Mouse (Mus musculus) limb, embryonic 10.5 days (tissue): Measurements from ENCODE around the gene Fam53b. TPM values are rescaled to one million over a fixed set of nuclear protein-coding genes. Genes with fewer than 3 reads are reported as not detected.
A peak's percentile ranks its signal among the peaks of the same experiment; 100 is the strongest.

Source experiments
- DNase-seq: peaks from one replicate; pipeline ENCODE4 v3.0.0-alpha.2; 2017; ENCODE audit warnings: low spot score
- H3K27ac ChIP-seq: fragments of 300-500 bp; sonication (generic); 2 replicates; pipeline ENCODE4 v1.5.1; 2016; ENCODE audit warnings: mild to moderate bottlenecking
- H3K27me3 ChIP-seq: fragments of 300-500 bp; sonication (generic); 2 replicates; pipeline ENCODE4 v1.6.1; 2016; ENCODE audit warnings: low read depth, mild to moderate bottlenecking; ENCODE audit not compliant: poor library complexity, severe bottlenecking
- H3K36me3 ChIP-seq: fragments of 300-500 bp; sonication (generic); 2 replicates; pipeline ENCODE4 v1.6.1; 2016; ENCODE audit warnings: mild to moderate bottlenecking, moderate library complexity
- H3K4me1 ChIP-seq: fragments of 300-500 bp; sonication (generic); 2 replicates; pipeline ENCODE4 v1.6.1; 2016
- H3K4me3 ChIP-seq: fragments of 300-500 bp; sonication (generic); 2 replicates; pipeline ENCODE4 v1.5.1; 2016; ENCODE audit warnings: mild to moderate bottlenecking, moderate library complexity
- H3K9me3 ChIP-seq: fragments of 300-500 bp; sonication (generic); replicated peaks from 2 replicates; pipeline ENCODE4 v1.6.1; 2016; ENCODE audit warnings: mild to moderate bottlenecking
- WGBS: fragments of 180-500 bp; shearing (Covaris S2); methylation state at CpG from one replicate; pipeline ENCODE4 v1.1.7; 2016; 5-methylcytosine and 5-hydroxymethylcytosine counted together
- polyA plus RNA-seq: library from polyadenylated mRNA; unstranded; fragments of >200 nt; fragmentation: Nextera tagmentation; extraction: Ambion mirVana; gene quantifications from 2 replicates; pipeline ENCODE4 v1.2.1, GENCODE M21; 2016

The Fam53b gene
- polyA plus RNA-seq, 1 experiment from 2014 or later: 32.7 TPM

- no peak for DNase-seq
- 77% methylated on average over 6 of the region's 6 CpGs for WGBS
- Histone ChIP-seq H3K36me3 (peaks cover 36% of the 10 kb centered on the region), H3K4me1 (peaks cover 26% of the 10 kb centered on the region), H3K27me3 (no peaks in the 10 kb centered on the region), H3K4me3 (no peak overlapping the region), H3K9me3 (no peaks in the 10 kb centered on the region), H3K27ac (no peak overlapping the region)
These were observed 81.4 kb downstream of the Fam53b start for GRCm38 (mm10) chr7:132732136-132732789.

- peaks cover 35% of the 10 kb centered on the region for H3K36me3 ChIP-seq
- 83% methylated on average over 6 of the region's 6 CpGs for WGBS
- H3K27ac ChIP-seq: no peak overlapping the region
- H3K4me1 ChIP-seq: peaks cover 26% of the 10 kb centered on the region
- no peaks in the 10 kb centered on the region for H3K9me3 ChIP-seq
- H3K4me3 ChIP-seq: no peak overlapping the region
- no peaks in the 10 kb centered on the region for H3K27me3 ChIP-seq
- DNase-seq: no peak
These were observed 82.1 kb downstream of the Fam53b start for GRCm38 (mm10) chr7:132731558-132731957.

DNA sequence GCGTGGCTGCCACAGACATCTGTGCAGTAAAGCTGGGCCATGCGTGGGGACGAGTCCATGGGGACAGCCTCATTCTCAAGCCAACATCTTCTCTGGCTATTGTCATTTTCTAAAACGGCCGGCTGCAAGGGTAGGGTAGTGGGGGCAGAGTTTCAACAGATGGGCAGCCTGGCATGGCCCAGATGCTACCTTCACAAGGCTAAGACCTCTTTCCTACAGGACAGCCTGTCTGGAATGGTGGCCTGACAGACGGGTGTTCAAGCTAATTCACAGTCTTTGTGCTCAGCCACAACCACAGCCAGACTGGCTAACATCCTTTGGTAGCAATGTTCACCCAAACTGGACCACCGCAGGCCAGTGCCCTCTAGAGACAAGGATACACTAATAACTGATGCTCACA, 83.2 kb downstream of the Fam53b start:
- DNase-seq: no peak
- H3K36me3 ChIP-seq: peaks cover 31% of the 10 kb centered on the region
- no peaks in the 10 kb centered on the region for H3K27me3 ChIP-seq
- H3K4me1 ChIP-seq: peaks cover 15% of the 10 kb centered on the region
- no peak overlapping the region for H3K27ac ChIP-seq
- WGBS: 91% methylated on average over 7 of the region's 7 CpGs
- no peak overlapping the region for H3K4me3 ChIP-seq
- no peaks in the 10 kb centered on the region for H3K9me3 ChIP-seq

DNA sequence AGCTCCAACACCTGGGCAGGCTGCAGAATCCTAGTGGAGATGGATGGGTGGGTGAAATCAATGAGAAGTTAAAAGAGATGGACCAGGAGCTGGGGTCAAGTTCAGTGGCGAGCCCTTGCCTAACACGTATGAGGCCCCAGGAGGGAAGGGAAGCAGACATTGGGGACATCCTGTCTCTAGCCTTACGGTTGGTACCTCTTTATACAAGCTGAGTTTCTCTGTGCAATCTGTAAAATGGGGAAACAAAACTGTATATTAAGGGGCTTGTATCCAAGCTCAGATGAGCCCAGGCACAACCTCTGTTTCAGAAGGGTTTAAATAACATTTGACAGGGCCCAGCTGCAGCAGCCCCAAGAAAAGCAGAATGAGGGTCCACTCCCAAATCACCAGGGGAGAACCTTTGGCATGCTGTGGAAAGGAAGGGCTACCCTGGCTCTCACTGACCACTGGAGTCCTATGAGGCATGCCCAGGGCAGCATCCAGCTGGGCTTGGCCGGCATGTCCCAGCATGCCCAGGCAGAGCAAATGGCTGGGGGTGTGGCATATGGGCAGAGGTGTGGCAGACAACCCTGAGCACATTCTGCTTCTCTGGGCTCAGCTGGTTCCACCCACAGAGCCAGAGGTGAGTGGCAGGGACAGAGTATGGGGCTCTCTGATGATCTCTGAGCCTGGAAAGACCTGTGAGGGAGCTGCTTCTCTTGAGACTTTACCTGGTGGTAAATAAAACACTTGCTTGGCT, 84.4 kb downstream of the Fam53b start:
- 0 out of 2 replicates have a peak overlapping the region, but pooled peaks have one; percentile 42 for H3K27ac ChIP-seq
- no peaks in the 10 kb centered on the region for H3K9me3 ChIP-seq
- H3K36me3 ChIP-seq: peaks cover 35% of the 10 kb centered on the region
- DNase-seq: no peak
- H3K4me1 ChIP-seq: peaks cover 11% of the 10 kb centered on the region
- WGBS: 72% methylated on average over 4 of the region's 4 CpGs
- H3K4me3 ChIP-seq: no peak overlapping the region
- no peaks in the 10 kb centered on the region for H3K27me3 ChIP-seq

DNA sequence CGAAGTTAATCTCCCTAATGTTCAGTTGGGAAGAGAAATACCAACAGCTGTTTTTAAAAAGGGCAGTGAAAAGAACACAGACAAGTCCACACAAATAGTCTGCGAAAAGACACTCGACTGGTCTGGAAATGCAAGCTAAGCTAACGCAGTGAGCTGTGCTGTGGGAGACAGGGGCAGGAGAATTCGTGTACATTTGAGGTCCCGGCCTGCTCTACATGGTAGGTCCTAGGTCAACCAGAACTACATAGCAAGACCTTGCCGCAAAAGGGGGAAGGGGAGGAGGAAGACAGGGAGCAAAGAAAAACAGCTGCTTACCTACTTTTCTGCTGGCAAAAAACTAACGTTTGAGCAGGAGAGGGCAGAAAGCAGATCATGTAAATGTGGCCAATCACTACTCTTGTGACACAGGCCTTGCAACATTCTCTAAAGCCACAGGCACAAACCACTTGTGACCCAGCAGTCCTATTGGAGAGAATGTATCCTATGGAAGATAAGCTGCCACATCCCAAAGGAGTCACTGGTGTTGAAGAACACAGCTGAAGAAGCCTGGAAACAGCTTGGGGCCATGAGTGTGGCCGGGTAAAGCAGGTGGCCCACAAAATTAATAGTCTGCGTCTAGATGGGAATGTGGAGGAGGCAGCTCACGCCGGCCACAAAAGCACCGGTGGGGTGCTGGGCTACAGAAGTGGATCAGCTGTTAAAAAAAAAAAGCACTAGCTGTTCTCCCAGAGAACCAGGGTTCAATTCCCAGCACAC, 87.4 kb downstream of the Fam53b start:
- peaks cover 32% of the 10 kb centered on the region for H3K36me3 ChIP-seq
- 88% methylated on average over 13 of the region's 13 CpGs for WGBS
- no peak overlapping the region for H3K27ac ChIP-seq
- no peaks in the 10 kb centered on the region for H3K27me3 ChIP-seq
- H3K4me3 ChIP-seq: no peak overlapping the region
- no peak for DNase-seq
- peaks cover 5% of the 10 kb centered on the region; the same call in 1 of the 2 replicates for H3K4me1 ChIP-seq
- H3K9me3 ChIP-seq: no peaks in the 10 kb centered on the region

- H3K36me3 ChIP-seq: peaks cover 31% of the 10 kb centered on the region
- no peaks in the 10 kb centered on the region for H3K9me3 ChIP-seq
- no peak for DNase-seq
- no peaks in the 10 kb centered on the region for H3K27me3 ChIP-seq
- H3K4me1 ChIP-seq: 0 out of 2 replicates have a peak, but pooled peaks cover 5% of the 10 kb centered on the region
- WGBS: 90% methylated on average over 5 of the region's 5 CpGs
- H3K4me3 ChIP-seq: no peak overlapping the region
- H3K27ac ChIP-seq: no peak overlapping the region; the same call in 1 of the 2 replicates
These were observed 89.1 kb downstream of the Fam53b start for GRCm38 (mm10) chr7:132724501-132725062.

GRCm38 (mm10) chr7:132723906-132724305, 89.8 kb downstream of the Fam53b start:
- 88% methylated on average over 11 of the region's 11 CpGs for WGBS
- no peaks in the 10 kb centered on the region for H3K27me3 ChIP-seq
- 0 out of 2 replicates have a peak, but pooled peaks cover 5% of the 10 kb centered on the region for H3K4me1 ChIP-seq
- no peaks in the 10 kb centered on the region for H3K9me3 ChIP-seq
- DNase-seq: no peak
- H3K27ac ChIP-seq: no peak overlapping the region; the same call in 1 of the 2 replicates
- no peak overlapping the region for H3K4me3 ChIP-seq
- peaks cover 24% of the 10 kb centered on the region for H3K36me3 ChIP-seq

GRCm38 (mm10) chr7:132722401-132723370, 91.0 kb downstream of the Fam53b start:
- Histone ChIP-seq H3K9me3 (no peaks in the 10 kb centered on the region), H3K36me3 (peaks cover 17% of the 10 kb centered on the region), H3K27ac (no peak overlapping the region), H3K27me3 (no peaks in the 10 kb centered on the region), H3K4me1 (0 out of 2 replicates have a peak, but pooled peaks cover 5% of the 10 kb centered on the region), H3K4me3 (no peak overlapping the region)
- WGBS: 93% methylated on average over 12 of the region's 12 CpGs
- DNase-seq: no peak

DNA sequence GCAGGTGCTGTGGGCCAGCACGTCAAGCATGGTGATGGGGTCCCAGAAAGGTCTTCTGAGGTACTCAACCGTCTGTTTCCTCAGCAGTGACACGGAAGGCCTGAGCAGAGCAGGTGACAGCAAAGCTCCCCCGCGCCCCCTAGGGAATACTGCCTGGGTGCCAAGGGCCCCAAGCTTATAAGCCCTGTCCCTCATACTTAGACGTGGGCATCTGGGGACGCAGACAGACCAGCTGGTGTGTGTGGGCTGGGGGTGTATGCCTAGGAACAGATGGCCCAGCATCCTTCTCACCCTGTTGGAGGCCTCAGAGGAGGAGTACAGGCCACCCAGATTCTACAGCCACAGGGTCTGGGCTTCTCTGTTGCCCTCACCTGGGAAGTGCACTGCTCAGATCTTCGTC, 93.1 kb downstream of the Fam53b start:
- WGBS: 84% methylated on average over 8 of the region's 8 CpGs
- no peak for DNase-seq
- Histone ChIP-seq H3K4me3 (no peak overlapping the region), H3K27ac (0 out of 2 replicates have a peak overlapping the region, but pooled peaks have one; percentile 1), H3K9me3 (no peaks in the 10 kb centered on the region), H3K4me1 (0 out of 2 replicates have a peak, but pooled peaks cover 7% of the 10 kb centered on the region), H3K36me3 (peaks cover 22% of the 10 kb centered on the region), H3K27me3 (no peaks in the 10 kb centered on the region)

GRCm38 (mm10) chr7:132719570-132719969, 94.1 kb downstream of the Fam53b start:
- Histone ChIP-seq H3K4me1 (peaks cover 16% of the 10 kb centered on the region), H3K36me3 (peaks cover 27% of the 10 kb centered on the region), H3K27ac (no peak overlapping the region), H3K9me3 (no peaks in the 10 kb centered on the region), H3K4me3 (no peak overlapping the region), H3K27me3 (no peaks in the 10 kb centered on the region)
- DNase-seq: no peak
- WGBS: 91% methylated on average over 4 of the region's 4 CpGs

GRCm38 (mm10) chr7:132715259-132715658, 98.4 kb downstream of the Fam53b start:
- Histone ChIP-seq H3K9me3 (no peaks in the 10 kb centered on the region), H3K4me1 (peaks cover 40% of the 10 kb centered on the region), H3K4me3 (no peak overlapping the region), H3K36me3 (peaks cover 38% of the 10 kb centered on the region), H3K27ac (0 out of 2 replicates have a peak overlapping the region, but pooled peaks have one; percentile 0), H3K27me3 (no peaks in the 10 kb centered on the region)
- no peak for DNase-seq
- WGBS: 94% methylated on average over 4 of the region's 4 CpGs
